Mouse (Mus musculus): Measurements from ENCODE around the gene Slco2a1.
"Not testable (repeated sequence)": the region's sequence is repeated elsewhere in the genome, so short reads cannot be mapped to it uniquely, and the experiment has no call there.

Slco2a1 gene

DNA sequence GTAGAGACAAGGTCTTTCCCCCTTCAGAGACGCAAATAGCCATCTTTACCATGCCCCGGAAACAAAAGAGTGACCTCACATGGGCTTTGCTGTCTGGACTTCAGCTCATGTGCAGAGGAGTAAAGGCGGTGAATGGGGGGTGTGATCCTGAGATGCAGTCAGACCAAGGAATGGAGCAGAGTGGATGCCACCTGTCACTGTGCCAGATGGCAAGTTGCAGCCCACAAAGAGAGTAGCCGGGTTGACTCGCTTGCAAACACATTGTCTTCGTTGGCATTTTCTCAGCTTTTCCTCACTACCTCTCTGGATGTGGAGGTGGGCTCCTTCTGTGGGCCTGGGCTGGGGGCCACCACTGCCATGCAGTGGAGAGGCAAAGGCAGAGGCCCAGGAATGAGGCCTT is 98.2 kb downstream of the Slco2a1 start:
- no peak for DNase-seq (ENCODE audit: low read depth)

DNA sequence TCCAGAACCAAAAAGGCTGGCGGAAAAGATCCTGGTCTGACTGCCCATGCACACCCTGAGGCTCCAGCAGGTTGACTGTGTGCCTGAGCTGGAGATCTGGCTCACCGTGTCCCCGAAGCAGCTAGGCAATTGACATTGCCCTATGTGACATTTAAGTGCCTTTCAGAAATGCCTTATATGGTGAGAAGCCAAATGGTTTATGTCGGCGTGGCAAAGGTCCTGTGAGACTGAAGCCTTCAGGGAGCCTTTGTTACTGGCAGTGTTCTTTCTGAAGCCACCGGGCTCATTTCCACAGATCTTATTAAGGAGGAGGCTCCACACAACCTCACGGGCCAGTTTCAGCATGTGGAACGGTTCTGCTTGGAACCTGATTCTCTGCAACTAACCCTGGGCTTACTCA is 98.8 kb downstream of the Slco2a1 start:
- no peak for DNase-seq (ENCODE audit: low read depth)

DNA sequence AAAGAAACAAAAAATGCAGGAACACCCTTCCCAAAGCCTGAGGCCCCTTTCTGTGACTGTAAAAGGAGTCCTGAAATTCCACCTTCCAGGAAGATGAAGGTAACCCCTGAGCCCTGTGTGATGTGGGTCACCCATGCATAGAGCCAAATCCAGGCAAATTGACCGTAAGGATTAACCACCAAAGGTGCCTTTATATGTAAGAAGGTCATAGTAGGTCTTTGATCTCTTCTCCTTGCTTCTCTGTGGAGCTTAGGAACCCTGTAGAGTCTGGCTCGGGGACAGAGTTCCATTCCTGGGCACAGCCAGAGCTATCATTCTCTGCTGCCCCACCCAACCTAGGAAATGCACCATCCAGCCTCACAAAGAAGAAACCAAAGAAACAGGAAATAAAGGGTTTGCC is 100.1 kb downstream of the Slco2a1 start:
- DNase-seq (ENCODE audit: low read depth) = no peak

DNA sequence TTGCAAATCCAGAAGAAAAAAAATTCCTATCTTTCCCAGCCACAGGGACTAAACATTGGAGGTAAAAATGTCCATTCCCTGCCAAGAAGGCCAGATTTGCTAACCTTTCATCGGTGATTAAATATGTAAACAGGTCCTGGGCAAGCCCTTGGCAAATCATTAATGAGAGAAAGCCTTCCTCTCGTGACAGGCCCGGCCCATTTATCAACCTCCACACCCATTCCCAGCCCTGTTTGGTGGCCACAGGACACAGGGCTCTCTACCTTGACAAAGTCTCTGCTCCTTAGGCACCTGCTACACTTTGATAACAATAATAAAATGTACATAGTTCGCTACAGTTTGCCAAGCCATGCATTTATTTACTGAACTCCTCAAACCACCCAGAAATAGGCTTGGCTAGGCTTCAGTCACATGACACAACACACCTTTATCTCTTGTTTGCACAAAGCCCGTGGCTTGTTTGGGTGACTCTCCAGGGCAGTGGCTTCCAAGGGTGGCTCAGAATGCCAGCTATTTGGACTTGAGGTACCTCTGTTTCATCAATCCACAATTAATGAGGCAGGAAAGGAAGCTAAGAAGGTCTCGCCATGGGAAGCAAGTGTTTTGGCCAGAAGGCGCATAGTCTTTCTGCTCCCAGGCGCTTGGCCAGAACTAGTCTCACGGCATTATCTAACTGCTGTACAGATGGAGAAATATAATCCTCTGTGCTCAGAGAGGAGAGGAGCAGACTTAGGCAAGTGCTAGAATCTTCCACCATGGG is 101.8 kb downstream of the Slco2a1 start:
- peak; percentile 58 for DNase-seq (ENCODE audit: low read depth)

DNA sequence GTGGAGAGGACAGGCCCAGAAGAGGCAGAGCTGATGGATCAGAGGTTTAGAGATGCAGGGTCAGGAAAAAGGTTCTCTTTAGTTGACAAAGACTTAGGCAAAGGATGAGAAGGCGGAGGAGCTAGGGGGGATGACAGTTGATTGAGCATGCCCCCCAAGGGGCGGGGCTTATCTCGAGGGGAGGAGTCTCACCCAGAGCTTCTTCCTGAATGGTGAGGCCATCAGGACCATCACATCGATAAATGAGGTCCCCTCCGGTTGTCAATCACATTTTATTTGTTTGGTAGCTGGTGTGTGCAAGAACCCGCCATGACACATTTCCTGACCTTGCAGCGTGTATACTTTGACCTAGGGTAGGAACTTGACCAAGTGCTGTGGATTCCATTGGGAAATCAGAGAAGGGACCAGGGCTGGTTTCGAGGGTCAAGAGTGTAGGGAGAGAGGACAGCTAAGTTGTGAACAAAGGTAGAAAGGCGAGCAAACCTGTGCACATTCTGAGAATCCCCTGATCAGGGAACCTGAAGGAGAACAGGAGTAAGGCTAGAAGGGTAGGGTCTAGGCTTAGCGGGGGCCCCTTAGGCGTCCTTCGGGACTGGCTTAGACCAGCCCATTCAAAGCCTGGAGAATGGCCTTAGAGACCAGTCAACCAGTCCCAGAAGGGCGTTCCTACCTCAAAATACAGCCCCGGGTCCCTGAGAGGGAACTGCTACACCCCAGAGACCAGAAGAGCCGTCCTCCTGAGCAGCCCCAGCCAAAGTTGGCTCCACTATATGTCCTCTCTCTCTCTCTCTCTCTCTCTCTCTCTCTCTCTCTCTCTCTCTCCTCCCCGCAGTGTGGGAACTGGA is 102.7 kb downstream of the Slco2a1 start:
- DNase-seq (ENCODE audit: low read depth) = no peak

DNA sequence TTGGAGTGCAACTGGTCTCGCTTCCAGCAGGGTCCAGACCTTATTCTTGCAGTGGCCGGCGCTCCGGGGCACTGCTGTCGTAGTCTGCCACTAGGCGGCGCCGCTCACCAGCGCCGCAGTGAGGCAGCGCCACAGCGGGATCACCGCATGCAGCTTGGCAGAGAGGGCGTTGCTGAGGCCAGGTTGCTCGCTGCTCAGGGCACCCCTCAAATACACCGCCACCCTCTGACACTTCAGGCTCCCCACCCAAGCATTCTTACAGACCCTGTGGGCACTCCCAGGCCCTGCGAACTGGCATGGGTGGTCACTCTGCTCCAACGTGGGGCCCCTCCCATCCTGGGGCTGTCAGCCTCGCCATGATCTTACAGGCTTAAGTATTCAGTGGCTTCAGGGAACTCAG is 103.7 kb downstream of the Slco2a1 start:
- peak; percentile 39 for DNase-seq (ENCODE audit: low read depth)

DNA sequence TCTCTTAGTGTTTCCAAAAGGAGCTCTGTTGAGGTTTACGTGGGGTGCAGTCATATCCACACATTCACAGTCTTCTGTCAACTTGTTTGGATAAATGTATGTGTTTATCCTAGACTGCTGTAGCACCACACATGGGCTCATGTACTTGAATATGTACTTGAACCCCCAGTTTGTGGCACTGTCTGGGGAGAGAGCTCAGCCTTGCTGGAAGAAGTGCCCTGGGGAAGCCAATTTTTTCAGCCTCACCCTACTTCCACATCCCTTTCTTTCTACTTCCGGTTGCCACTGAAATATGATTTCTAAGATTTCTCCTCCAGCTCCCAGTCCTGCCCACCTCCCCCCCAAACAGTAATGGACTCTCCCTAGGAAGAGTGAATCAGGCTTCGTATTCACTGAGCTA is 105.2 kb downstream of the Slco2a1 start:
- DNase-seq (ENCODE audit: low read depth) = peak; percentile 38

DNA sequence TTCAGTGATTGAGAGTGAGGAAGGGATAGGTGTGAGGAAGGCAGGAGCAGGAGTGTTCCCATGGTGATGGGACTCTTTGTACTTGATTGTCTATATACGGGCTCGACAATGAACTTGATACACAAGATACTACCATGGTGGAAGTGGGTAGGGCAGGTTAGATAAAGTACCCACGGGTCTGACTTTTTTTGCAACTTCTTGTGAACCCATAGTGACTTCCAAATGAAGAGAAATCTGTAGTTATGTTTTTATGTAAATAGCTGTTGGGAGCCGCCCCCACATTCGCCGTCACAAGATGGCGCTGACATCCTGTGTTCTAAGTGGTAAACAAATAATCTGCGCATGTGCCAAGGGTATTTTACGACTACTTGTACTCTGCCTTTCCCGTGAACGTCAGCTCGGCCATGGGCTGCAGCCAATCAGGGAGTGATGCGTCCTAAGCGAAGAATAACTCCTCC is 119.9 kb downstream of the Slco2a1 start:
- not testable (repeated sequence) for DNase-seq (ENCODE audit: low read depth)

DNA sequence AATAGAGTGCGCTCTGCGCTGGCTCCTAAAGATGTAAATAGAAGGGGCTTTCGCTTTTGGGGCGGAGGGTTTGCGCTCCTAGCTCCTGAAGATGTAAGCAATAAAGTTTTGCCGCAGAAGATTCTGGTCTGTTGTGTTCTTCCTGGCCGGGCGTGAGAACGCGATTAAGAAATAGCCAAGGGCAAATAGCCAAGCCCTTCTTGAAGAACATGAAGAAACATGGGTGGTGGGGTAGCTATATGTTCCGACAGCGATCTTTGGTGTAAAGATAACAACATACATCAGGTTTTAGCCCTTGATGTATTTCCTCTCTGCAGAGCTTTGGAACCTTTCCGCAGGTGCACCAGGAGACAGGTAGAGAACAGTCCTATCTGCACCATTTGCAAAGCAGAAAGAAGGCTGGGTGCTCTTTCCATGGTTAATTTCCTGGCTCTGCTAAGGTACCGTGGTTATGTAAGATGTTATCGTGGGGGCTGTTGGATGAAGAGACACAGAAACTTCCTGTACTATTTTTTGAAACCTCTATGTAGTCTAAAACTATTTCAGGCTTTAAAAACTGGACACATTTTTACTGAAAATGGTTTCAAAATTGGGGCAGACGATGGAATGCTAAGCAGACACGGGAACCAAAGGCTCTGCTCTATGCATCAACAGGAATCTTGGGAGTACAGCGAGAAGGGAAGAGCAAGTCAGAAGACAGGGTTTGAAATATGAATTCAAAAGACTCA is 120.6 kb downstream of the Slco2a1 start:
- DNase-seq (ENCODE audit: low read depth) = no peak

DNA sequence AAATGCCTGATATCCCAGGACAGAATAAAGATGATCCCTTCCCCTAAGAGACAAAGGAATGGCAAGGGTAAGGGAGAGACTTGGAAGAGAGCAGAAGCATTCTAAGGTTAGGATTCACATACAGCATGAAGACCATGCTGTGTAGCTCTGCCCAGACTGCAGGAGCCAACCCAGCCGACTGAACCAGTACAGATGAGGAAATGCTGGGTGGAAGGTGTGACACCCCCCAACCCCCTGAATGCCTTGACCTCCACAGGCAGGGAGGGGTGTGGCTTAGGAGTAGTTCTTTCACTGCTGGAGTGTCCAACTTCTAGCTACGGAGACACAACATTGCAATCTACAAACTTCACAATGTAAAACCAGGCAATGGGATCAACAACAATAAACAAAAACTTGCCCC is 121.4 kb downstream of the Slco2a1 start:
- DNase-seq (ENCODE audit: low read depth) = no peak

DNA sequence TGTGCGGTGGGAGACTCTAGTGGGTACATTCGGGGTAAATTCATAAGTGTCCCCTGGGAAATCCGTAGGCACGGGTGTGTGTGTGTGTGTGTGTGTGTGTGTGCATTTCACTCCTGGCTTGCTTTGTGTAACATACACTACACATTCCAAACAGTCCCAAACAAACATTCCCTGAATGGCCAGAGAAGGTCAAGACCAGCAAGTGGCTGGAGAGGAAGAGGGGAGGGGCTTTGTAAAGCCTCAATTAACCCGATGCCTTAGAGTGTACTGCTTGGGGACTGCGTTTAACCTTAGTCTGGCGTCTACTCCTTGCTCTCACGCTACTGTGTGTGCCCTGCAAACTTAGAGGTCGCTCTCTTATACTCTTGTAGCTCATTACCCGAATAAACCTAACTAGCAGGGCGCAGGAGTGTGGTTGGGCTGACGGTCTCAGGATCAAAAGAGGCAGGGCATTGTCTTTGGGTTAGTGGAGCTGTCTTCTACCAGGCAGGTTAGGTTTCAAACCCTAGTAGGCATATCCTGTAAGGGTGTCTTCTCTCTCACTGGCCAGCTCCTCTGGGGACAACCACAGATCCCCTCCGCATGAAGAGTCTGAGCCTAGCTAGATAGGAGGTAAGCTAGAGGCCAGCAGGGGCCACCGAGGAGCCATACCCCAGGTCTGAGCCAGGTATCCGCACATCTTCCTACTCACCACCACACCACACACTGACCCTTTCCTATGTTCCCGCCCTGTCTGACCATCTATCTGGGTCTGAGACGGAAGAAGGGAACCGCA is 122.4 kb downstream of the Slco2a1 start:
- DNase-seq (ENCODE audit: low read depth) = no peak

DNA sequence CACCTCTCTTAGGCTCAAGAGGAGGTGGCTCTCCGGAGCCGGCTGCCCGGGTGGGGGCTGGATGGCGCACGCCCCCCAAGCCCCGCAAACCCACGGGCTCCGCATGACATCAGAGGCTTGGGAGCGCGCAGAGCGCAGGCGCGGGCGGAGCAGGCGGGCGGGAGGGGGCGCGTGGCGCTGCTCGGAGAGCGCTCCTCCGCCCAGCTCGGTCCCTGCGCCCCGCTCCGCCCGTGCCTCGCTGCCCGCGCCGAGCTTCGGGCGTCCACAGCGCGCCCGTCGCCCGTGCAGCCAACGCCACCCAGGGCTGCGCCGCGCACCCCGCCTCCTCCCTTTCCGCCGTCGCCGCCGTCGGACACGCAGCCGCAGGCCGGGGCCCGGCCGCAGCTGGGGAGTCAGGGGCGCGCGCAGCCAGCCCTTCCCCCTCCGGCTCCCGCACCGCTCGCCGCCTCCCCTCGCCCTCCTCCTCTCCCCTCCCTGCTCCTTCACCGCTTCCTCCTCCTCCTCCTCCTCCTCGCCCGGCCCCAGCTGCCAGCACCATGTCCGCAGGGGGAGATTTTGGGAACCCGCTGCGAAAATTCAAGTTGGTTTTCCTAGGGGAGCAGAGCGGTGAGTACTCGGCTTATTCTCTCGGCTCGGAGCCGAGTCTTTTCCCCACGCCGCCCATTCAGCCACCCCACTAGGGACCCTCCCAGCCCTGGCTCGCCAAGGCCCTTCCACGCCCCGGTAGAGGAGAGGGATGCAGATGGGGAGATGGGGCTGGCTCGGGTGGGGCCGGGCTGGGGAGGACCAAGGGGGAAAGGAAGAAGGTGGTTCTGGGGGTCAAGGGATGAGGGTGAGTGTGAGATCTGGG is 123.3 kb downstream of the Slco2a1 start, which contains the start of gene Rab6b:
Gene Rab6b, plus strand, starts transcription at position 167 of the 850 bp plus-strand sequence.
- DNase-seq (ENCODE audit: low read depth) = no peak

DNA sequence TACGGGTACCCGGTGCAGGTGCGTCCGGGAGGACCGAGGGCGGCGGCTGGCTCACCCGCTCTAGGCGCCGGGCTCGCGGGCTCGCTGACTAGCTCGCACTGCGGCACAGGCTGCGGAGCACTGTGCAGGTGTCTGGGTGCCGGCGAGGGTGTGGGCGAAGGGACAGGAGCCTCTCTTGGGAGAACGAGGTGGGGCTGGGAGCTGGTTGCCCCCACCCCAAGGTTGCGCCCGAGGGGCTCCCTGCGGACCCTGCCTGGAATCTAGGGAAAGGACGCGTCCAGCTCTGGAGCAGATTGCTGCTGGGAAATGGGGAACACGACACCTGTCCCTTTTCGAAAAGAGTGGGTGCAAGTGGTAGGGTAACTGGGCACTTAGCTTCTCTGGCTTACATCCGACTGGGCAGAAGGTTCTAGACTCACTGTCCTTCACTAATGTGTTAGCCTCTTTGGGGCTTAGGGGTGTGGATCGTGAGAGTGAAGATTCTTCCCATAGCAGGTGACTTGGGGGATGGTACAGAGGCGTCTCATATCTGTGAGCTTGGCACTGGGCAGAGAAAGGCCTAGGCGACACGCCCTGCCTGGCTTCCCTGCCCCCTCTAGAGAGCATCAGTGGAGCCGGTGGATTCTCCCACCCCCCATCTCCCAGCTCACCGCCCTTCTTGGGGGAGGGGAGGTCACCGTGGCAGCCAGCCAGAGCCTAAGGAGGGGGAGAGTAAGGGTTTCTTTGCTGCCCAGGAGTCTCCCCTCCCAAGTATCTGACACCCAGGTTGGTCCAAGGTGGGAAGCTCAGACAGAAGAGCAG is 124.2 kb downstream of the Slco2a1 start:
- no peak for DNase-seq (ENCODE audit: low read depth)

DNA sequence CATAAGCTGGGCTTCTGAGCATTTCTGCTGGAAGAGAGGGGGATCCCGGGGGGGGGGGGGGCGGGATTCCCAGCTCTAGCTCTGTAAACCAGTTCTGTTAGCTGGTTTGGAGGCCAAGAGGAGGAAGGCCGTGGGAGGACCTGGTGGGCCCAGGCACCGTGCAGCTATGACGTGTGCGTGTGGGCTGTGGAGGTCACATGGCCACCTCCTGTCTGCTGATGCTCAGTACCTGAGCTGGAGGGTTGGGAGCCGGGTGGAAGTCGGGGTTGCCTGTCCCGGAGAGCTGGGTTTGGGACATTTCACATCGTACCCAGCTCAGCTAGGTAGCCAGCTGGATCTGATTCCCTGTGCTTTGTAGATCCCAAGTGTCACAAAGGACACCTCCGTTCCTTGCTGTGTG is 124.8 kb downstream of the Slco2a1 start:
- DNase-seq (ENCODE audit: low read depth) = no peak

DNA sequence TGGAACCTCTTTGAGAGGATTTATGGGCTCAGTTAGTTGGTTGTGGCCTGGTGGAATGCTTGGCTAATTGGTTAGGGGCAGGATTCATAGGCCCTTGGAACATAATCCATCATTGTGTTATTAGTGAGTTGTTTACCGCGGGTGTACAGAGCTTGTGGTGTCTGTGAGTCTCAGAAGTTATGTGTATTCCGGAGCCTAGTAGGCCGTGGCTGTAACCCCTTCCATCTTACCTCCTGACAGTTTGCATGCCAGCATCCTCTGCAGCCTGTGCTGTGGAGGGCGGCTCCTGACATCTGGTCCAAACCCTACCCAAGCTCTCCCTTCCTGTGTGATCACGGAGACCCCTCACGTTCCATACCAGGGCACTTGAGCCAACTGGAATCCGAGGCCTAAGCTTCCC is 125.8 kb downstream of the Slco2a1 start:
- no peak for DNase-seq (ENCODE audit: low read depth)

DNA sequence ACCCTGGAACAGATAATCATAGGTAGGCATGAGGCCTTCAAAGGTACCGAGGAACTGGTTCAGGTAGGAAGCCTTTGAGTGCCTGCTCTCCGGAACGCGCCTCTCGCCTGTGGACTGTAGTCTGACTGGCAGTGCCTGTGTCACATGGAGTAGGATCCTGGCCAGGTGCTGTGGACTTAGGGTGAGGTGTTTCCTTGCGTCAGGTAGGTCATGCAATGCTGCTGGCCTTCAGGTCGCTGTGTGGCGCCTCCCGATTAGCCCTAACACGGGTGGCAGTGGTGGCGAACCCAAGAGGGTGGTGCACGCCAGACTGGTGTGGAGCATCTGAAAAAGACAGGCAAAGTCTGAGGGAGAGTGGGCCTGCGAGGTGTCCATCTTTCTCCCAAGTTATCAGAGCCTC is 126.4 kb downstream of the Slco2a1 start:
- no peak for DNase-seq (ENCODE audit: low read depth)

DNA sequence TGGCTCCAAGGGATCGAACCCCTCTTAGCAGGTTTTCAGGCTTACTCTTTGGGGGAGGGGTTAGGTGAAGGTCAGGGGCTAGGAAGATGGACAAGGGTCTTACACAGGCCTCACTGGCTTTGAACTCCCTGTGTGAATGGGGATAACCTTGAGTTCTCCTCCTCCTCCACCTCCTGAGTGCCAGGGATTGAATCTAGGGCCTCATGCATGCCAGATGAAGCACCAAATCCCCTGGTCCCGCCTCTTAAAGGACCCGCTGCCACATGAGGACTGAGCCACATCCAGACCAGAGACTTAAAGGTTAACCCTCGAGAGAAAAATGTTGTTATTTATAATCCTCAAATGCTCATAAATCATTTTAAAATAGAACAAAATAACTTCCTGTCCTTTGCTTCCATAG is 128.4 kb downstream of the Slco2a1 start:
- DNase-seq (ENCODE audit: low read depth) = no peak

DNA sequence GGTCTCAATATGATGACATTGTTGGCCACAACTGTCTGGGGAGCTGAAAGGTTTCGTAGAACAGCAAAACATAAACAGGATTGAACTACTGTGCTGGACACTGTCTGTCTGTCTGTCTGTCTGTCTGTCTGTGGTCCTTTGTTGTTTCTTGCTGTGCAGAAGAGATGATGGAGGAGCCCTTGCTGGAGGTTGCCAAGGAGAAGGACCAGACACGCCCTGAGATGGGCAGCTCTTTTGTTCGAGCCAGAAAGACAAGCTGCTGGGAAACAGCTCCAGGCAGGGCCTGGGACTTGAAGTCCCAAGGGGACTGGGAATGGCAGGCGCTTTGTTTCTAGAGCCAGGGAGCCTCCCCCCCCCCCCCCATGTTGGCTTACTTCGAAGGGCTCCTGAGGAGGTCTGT is 129.0 kb downstream of the Slco2a1 start:
- no peak for DNase-seq (ENCODE audit: low read depth)

DNA sequence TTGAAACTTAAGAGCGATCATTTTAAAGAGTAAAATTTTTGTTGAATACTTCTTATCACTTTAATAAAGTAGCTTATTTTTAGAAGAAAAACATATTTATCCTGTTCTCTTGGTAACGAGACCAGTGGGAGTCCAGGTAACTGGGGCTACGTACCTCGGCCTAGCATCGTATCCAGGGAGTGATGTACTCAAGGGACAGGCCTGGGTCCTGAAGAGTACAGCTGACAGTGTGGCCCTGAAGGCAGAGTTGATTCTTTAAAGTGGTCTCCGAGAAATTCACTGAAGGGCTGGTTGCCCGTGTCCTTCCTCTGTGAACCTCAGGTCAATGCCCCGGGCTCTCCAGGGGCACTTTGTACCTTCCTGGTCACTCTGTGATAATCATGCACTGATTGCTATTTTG is 129.4 kb downstream of the Slco2a1 start:
- no peak for DNase-seq (ENCODE audit: low read depth)

DNA sequence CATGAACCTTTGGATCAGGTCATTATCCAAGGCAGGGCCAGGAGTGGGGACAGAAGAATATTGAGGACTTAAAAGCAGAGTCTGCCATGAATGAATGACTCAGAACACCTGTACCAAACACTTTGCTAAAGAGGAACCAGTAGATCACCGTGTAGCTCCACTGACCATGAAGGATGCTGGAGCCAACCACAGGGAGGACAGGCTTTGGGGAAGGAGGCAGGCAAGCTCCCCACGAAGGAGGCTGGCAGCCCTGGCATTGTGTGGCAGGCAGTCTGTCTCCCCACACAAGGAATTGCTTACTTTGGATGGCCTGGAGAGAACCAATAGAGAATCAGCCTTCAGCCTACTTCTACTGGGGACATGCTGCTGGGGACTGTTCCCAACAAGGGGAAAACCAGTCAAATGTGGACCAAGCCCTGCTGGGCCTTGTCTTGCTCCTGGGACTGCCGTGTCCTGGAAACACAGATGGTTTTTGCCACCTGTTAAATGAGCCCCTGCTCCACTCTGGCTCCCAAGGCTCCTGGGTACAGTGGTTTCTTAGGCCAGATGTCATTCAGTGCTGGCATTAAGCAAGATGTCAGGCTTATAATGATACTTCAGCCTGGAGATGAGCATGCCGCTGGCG is 130.3 kb downstream of the Slco2a1 start:
- no peak for DNase-seq (ENCODE audit: low read depth)
